16 mouse cellular contexts compared by ENCODE assay signal in genomic region chr4:56756966-56757600, GRCm38 (mm10). TPM values are rescaled to one million over a fixed set of nuclear protein-coding genes. Genes with fewer than 3 reads are reported as not detected.
DNase-seq lines count a peak whose midpoint lies in the region; ATAC-seq and TF ChIP-seq lines count a peak whose summit lies in the region.
"Had no signal": no experiment of that assay in that cellular context is flagged by ENCODE, and none has a peak within 500 bp of the region (broad histone marks: within the 10 kb centered on the region; RNA-seq: fewer than 3 reads in every experiment).

No protein-coding gene starts in this region.

- H3K9me3 ChIP-seq in liver, embryonic 14.5 days (ENCODE audit: control insufficient read depth, low read length), result no peaks in the 10 kb centered on the region
- H3K9me3 ChIP-seq: embryonic facial prominence, embryonic 10.5 days had no signal

- H3K4me3 ChIP-seq in bone marrow macrophage, adult 2 months (ENCODE audit: insufficient read depth, low read length), result no peak overlapping the region
- no peak overlapping the region for H3K4me3 ChIP-seq in liver, embryonic 14.5 days (ENCODE audit: insufficient read depth in 1 of 2, low read depth in 2 of 2, low read length in 2 of 2)
- H3K4me3 ChIP-seq: embryonic facial prominence, embryonic 10.5 days had no signal

- H3K27me3 ChIP-seq in liver, embryonic 14.5 days (ENCODE audit: control insufficient read depth, insufficient read depth, low read length), result no peaks in the 10 kb centered on the region

- H3K4me2 ChIP-seq in liver, embryonic 14.5 days (ENCODE audit: low read depth), result no peak overlapping the region
- H3K4me2 ChIP-seq: midbrain, embryonic 11.5 days had no signal

- TF ChIP-seq POLR2A in bone marrow macrophage, adult 2 months (IDR thresholded peaks at IDR 0.05; ENCODE audit: borderline replicate concordance, low read depth, low read length), result no peak

- no peak for TF ChIP-seq CTCF in bone marrow macrophage, adult 2 months (IDR thresholded peaks at IDR 0.05; ENCODE audit: low read depth, low read length)
- TF ChIP-seq CTCF in liver, embryonic 14.5 days (IDR thresholded peaks at IDR 0.05; ENCODE audit: low read depth), result no peak

- no peak for TF ChIP-seq EP300 in liver, embryonic 14.5 days (IDR thresholded peaks at IDR 0.05; ENCODE audit: low read depth)

- H3K27ac ChIP-seq in bone marrow macrophage, adult 2 months (ENCODE audit: insufficient read depth, low read depth, low read length), result peak overlapping the region; percentile 74
- no peak overlapping the region for H3K27ac ChIP-seq in liver, embryonic 14.5 days
- H3K27ac ChIP-seq: embryonic facial prominence, embryonic 10.5 days had no signal

- peaks cover 33% of the 10 kb centered on the region for H3K4me1 ChIP-seq in bone marrow macrophage, adult 2 months (ENCODE audit: control insufficient read depth, insufficient read depth, low read length)
- H3K4me1 ChIP-seq in liver, embryonic 14.5 days (replicated peaks; ENCODE audit: control insufficient read depth in 2 of 2, insufficient read depth in 2 of 2, low read length in 1 of 2), result no peaks in the 10 kb centered on the region
- H3K4me1 ChIP-seq: embryonic facial prominence, embryonic 10.5 days had no signal

- H3K9ac ChIP-seq in liver, embryonic 14.5 days (replicated peaks), result no peak overlapping the region

- 0 out of 2 replicates have a peak, but pooled peaks have one; percentile 33 for ATAC-seq in liver, embryonic 14.5 days (ENCODE audit: insufficient read depth)
- ATAC-seq: hindbrain, embryonic 16.5 days had no signal

- DNase-seq in 416B (ENCODE audit: low read depth), result peak; percentile 78
- no peak for DNase-seq in liver, embryonic 14.5 days (ENCODE audit: low read depth in 3 of 3, low spot score in 3 of 3)
- peak; percentile 84 for DNase-seq in lung, postnatal 36 days
- DNase-seq in T-cell, adult 2 months (ENCODE audit: low spot score), result no peak
- no peak for DNase-seq in kidney, adult 18-20 months
- no peak for DNase-seq in heart, adult 9 months (ENCODE audit: low spot score in 2 of 2)
- DNase-seq: cerebellum, postnatal 14 days; right cerebral cortex, postnatal 14 days; thymus, adult 18-20 months had no signal

- 68% methylated on average over 10 of the region's 10 CpGs for WGBS in liver, embryonic 14.5 days (ENCODE audit: insufficient replicate concordance)

- H3K36me3 ChIP-seq in liver, embryonic 14.5 days (replicated peaks; ENCODE audit: control insufficient read depth, insufficient read depth, low read depth), result peaks cover 27% of the 10 kb centered on the region

RNA-seq across cellular contexts. Expression of gene Actl7a, which starts 13.9 kb away (rescaled TPM):
- polyA plus RNA-seq in bone marrow macrophage, adult 2 months (2012; ENCODE audit: insufficient read depth, insufficient read length, missing spikeins), result not detected in 2 replicates
- polyA plus RNA-seq in liver, embryonic 14.5 days (2012; rRNA removed), result not detected in 2 replicates
- polyA plus RNA-seq in liver, embryonic 14.5 days (2014; fragmentation: Nextera tagmentation; extraction: Ambion mirVana), result not detected in 2 replicates
- polyA plus RNA-seq: embryonic facial prominence, embryonic 10.5 days; heart, embryonic 16.5 days; hindbrain, embryonic 16.5 days; kidney, embryonic 14.5 days; limb, embryonic 14.5 days had no signal

RNA-seq across cellular contexts. Expression of gene Actl7b, which starts 15.8 kb away (rescaled TPM):
- 0.56 TPM in 1 of 2 replicates, not detected in the other for polyA plus RNA-seq in bone marrow macrophage, adult 2 months (2012; ENCODE audit: insufficient read depth, insufficient read length, missing spikeins)
- not detected in 2 replicates for polyA plus RNA-seq in liver, embryonic 14.5 days (2012; rRNA removed)
- polyA plus RNA-seq in liver, embryonic 14.5 days (2014; fragmentation: Nextera tagmentation; extraction: Ambion mirVana), result not detected in 2 replicates
- polyA plus RNA-seq: embryonic facial prominence, embryonic 10.5 days; heart, embryonic 16.5 days; hindbrain, embryonic 16.5 days; kidney, embryonic 14.5 days; midbrain, embryonic 11.5 days had no signal

RNA-seq across cellular contexts. Expression of gene Gm26657, which starts 17.2 kb away (rescaled TPM):
- not detected in 2 replicates for polyA plus RNA-seq in bone marrow macrophage, adult 2 months (2012; ENCODE audit: insufficient read depth, insufficient read length, missing spikeins)
- polyA plus RNA-seq in liver, embryonic 14.5 days (2012; rRNA removed), result not detected in 2 replicates
- not detected in 2 replicates for polyA plus RNA-seq in liver, embryonic 14.5 days (2014; fragmentation: Nextera tagmentation; extraction: Ambion mirVana)
- polyA plus RNA-seq: embryonic facial prominence, embryonic 10.5 days; heart, embryonic 16.5 days; hindbrain, embryonic 16.5 days; kidney, embryonic 14.5 days; limb, embryonic 14.5 days had no signal

RNA-seq across cellular contexts. Expression of gene Elp1, which starts 45.0 kb away (rescaled TPM):
- 17.3 and 28.7 TPM in 2 replicates for polyA plus RNA-seq in bone marrow macrophage, adult 2 months (2012; ENCODE audit: insufficient read depth, insufficient read length, missing spikeins)
- polyA plus RNA-seq in liver, embryonic 14.5 days (2012; rRNA removed), result 10.1 and 11.8 TPM in 2 replicates
- 13.4 and 15.0 TPM in 2 replicates for polyA plus RNA-seq in liver, embryonic 14.5 days (2014; fragmentation: Nextera tagmentation; extraction: Ambion mirVana)

RNA-seq across cellular contexts. Expression of gene Fam206a, which starts 45.1 kb away (rescaled TPM):
- polyA plus RNA-seq in bone marrow macrophage, adult 2 months (2012; ENCODE audit: insufficient read depth, insufficient read length, missing spikeins), result 6.8 and 7.3 TPM in 2 replicates
- polyA plus RNA-seq in liver, embryonic 14.5 days (2012; rRNA removed), result 2.3 and 2.8 TPM in 2 replicates
- polyA plus RNA-seq in liver, embryonic 14.5 days (2014; fragmentation: Nextera tagmentation; extraction: Ambion mirVana), result 5.6 and 6.0 TPM in 2 replicates

Comparison
In these comparisons a context has a peak if more than half of its experiments do, and no peak if none do; other contexts are left out.
1. DNase-seq: peak in 416B (single experiment) and lung, postnatal 36 days (single experiment); none in liver, embryonic 14.5 days (0 of 3), T-cell, adult 2 months (single experiment), kidney, adult 18-20 months (single experiment) and heart, adult 9 months (0 of 2).